Comparison of ENCODE assay signal across 13 mouse cellular contexts in genomic region chr2:169722341-169722740, GRCm38 (mm10).
A peak's percentile ranks its signal among the peaks of the same experiment; 100 is the strongest.
DNase-seq lines count a peak whose midpoint lies in the region; ATAC-seq and TF ChIP-seq lines count a peak whose summit lies in the region.
"Had no signal": no experiment of that assay in that cellular context is flagged by ENCODE, and none has a peak within 500 bp of the region (broad histone marks: within the 10 kb centered on the region; RNA-seq: fewer than 3 reads in every experiment).

No protein-coding gene starts in this region.

- 43% methylated on average over 6 of the region's 6 CpGs for WGBS in kidney, adult 2 months
- WGBS in hindbrain, embryonic 13.5 days = 71% methylated on average over 6 of the region's 6 CpGs

- H3K4me1 ChIP-seq in kidney, adult 2 months (ENCODE audit: control insufficient read depth, insufficient read depth, low read length) = no peaks in the 10 kb centered on the region
- H3K4me1 ChIP-seq in hindbrain, embryonic 13.5 days (replicated peaks) = peaks cover 39% of the 10 kb centered on the region
- H3K4me1 ChIP-seq: liver, embryonic 15.5 days had no signal

- no peak overlapping the region for H3K4me2 ChIP-seq in hindbrain, embryonic 13.5 days
- H3K4me2 ChIP-seq: heart, embryonic 13.5 days; liver, embryonic 15.5 days; neural tube, embryonic 12.5 days had no signal

- no peak overlapping the region for H3K9ac ChIP-seq in hindbrain, embryonic 13.5 days
- H3K9ac ChIP-seq: heart, embryonic 13.5 days; liver, embryonic 15.5 days had no signal

- no peaks in the 10 kb centered on the region for H3K27me3 ChIP-seq in kidney, adult 2 months (replicated peaks; ENCODE audit: control insufficient read depth, insufficient read depth, low read length)
- H3K27me3 ChIP-seq in hindbrain, embryonic 13.5 days = no peaks in the 10 kb centered on the region
- H3K27me3 ChIP-seq: heart, embryonic 13.5 days; liver, embryonic 15.5 days; neural tube, embryonic 12.5 days had no signal

- TF ChIP-seq CTCF in kidney, adult 2 months (conservative IDR thresholded peaks at IDR 0.05; ENCODE audit: insufficient read depth, insufficient read length, low read depth, low read length) = no peak
- no peak for TF ChIP-seq CTCF in brain, embryonic 14.5 days (IDR thresholded peaks at IDR 0.05; ENCODE audit: borderline replicate concordance, extremely low read depth, insufficient read depth, insufficient read length)

- no peak for TF ChIP-seq POLR2A in kidney, adult 2 months (IDR thresholded peaks at IDR 0.05; ENCODE audit: low read depth, low read length)
- no peak for TF ChIP-seq POLR2A in brain, embryonic 14.5 days (IDR thresholded peaks at IDR 0.05; ENCODE audit: borderline replicate concordance, extremely low read depth, insufficient read depth, insufficient read length, poor library complexity, severe bottlenecking)

- no peak for ATAC-seq in hindbrain, embryonic 13.5 days (ENCODE audit: low FRiP score)
- ATAC-seq: forebrain, embryonic 16.5 days had no signal

- no peaks in the 10 kb centered on the region for H3K9me3 ChIP-seq in hindbrain, embryonic 13.5 days
- H3K9me3 ChIP-seq: heart, embryonic 13.5 days; liver, embryonic 15.5 days; neural tube, embryonic 12.5 days had no signal

- no peak overlapping the region for H3K4me3 ChIP-seq in kidney, adult 2 months (ENCODE audit: insufficient read depth, low read depth, low read length)
- H3K4me3 ChIP-seq in hindbrain, embryonic 13.5 days = no peak overlapping the region
- H3K4me3 ChIP-seq: heart, embryonic 13.5 days; liver, embryonic 15.5 days; neural tube, embryonic 12.5 days had no signal

- no peaks in the 10 kb centered on the region for H3K36me3 ChIP-seq in kidney, adult 2 months (ENCODE audit: control insufficient read depth, insufficient read depth, low read length)
- no peaks in the 10 kb centered on the region for H3K36me3 ChIP-seq in hindbrain, embryonic 13.5 days
- H3K36me3 ChIP-seq: heart, embryonic 13.5 days; liver, embryonic 15.5 days; neural tube, embryonic 12.5 days had no signal

- DNase-seq in kidney, adult 2 months = peak; percentile 47
- no peak for DNase-seq in kidney, adult 18-20 months
- peak; percentile 23 for DNase-seq in brain, embryonic 14.5 days (ENCODE audit: low read depth)
- peak; percentile 47 to 49 for DNase-seq in kidney, postnatal 25 days
- DNase-seq in right cerebral cortex, adult 18-20 months = no peak
- no peak for DNase-seq in adrenal gland, postnatal 10 days
- DNase-seq: gastrocnemius, postnatal 14 days; layer of hippocampus, postnatal 36 days had no signal

- no peak overlapping the region for H3K27ac ChIP-seq in kidney, adult 2 months (ENCODE audit: insufficient read depth, low read depth, low read length)
- peak overlapping the region; percentile 72 for H3K27ac ChIP-seq in hindbrain, embryonic 13.5 days
- H3K27ac ChIP-seq: heart, embryonic 13.5 days; liver, embryonic 15.5 days; neural tube, embryonic 12.5 days had no signal

Comparison
In these comparisons a context has a peak if more than half of its experiments do, and no peak if none do; other contexts are left out.
1. DNase-seq: peak in kidney, adult 2 months (single experiment), brain, embryonic 14.5 days (single experiment) and kidney, postnatal 25 days (2 of 2); none in kidney, adult 18-20 months (single experiment), right cerebral cortex, adult 18-20 months (single experiment) and adrenal gland, postnatal 10 days (single experiment).